Mouse (Mus musculus) cerebellum, postnatal 25 days (tissue): ENCODE data around the gene Xrra1.
"Not testable (repeated sequence)": the region's sequence is repeated elsewhere in the genome, so short reads cannot be mapped to it uniquely, and the experiment has no call there.

ENCODE experiments used
- DNase-seq, 2 experiments: peaks; one replicate each; pipeline ENCODE4 v3.0.0; 2021; ENCODE audit warnings: mixed read lengths in 2 of 2

The Xrra1 gene

GRCm38 (mm10) chr7:99858813-99859585, at the start of gene Xrra1:
Xrra1 (plus strand) TSS chr7:99859116.
- DNase-seq: peak; percentile 93 to 96

DNA sequence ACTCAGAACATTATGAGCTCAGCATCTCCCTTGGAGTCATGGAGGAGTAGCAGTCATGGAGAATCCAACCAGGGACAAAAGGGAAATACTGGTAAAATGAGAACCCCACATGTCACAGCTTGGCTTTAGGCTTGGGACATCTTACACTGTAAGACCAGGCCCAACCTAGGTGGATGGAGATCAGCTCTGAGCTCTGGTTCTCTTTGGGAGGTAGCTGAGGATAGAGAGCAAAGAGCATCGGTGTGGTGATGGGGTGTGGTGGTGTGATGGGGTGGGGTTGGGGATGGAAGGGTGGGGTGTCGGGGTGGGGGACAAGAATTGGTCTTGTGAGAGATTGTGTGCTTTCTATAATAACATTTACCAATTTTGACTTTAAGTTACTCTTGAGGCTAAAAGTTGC, 48.1 kb upstream of the Xrra1 start:
- DNase-seq: no peak

DNA sequence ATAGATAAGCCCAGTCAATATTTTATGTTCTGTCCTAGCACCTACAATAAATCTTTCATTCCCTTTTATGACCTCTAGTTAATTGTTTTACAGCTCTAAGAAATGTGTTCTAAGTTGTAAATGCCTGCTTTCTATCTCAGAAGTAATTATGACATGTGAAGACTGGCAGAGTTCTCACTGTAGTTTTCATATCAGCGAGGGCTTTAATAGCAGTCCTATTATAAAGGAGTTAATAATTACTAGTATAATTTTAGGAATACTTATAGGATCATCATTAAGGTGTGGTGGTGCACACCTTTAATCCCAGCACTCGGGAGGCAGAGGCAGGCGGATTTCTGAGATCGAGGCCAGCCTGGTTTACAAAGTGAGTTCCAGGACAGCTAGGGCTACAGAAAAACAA, 47.3 kb upstream of the Xrra1 start:
- DNase-seq: no peak

DNA sequence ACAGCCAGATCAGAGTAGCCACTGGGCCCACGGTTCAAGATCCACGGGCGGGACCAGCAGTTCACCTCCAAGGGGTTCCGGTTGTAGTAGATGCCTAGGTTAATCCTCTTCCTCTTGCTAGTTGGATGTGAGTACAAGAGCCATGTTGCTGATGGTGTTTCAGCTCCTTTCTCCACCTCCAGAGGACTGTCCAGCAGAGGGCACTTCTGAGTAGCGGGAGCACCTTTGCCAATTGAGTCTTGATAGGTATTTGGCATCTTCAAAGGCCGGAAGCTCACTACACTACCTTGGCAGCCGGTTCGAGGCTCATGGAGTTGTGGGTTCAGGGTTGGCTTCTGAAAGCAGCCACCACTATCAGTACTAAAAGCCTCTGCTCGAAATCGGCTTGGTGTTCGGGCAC, 45.5 kb upstream of the Xrra1 start:
- peak in 1 of 2 experiments; percentile 48 for DNase-seq

GRCm38 (mm10) chr7:99818181-99818725, 40.7 kb upstream of the Xrra1 start:
- not testable (repeated sequence) for DNase-seq

DNA sequence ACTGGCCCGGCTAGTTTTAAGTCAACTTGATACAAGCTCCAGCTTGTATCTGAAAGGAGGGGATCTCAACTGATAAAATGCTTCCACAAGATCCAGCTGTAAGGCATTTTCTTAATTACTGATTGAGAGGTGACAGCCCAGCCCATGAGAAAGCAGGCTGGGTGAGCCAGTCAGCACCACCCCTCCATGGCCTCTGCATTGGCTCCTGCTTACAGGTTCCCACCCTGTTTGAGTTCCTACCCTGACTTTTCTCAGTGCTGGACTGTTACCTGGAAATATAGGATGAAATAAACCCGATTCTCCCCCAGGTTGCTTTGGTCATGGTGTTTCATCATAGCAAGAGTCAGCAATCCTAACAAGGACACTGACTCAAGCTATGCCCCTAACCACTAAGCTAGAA, 37.0 kb upstream of the Xrra1 start:
- DNase-seq: no peak

GRCm38 (mm10) chr7:99822426-99822825, 36.5 kb upstream of the Xrra1 start:
- no peak for DNase-seq

DNA sequence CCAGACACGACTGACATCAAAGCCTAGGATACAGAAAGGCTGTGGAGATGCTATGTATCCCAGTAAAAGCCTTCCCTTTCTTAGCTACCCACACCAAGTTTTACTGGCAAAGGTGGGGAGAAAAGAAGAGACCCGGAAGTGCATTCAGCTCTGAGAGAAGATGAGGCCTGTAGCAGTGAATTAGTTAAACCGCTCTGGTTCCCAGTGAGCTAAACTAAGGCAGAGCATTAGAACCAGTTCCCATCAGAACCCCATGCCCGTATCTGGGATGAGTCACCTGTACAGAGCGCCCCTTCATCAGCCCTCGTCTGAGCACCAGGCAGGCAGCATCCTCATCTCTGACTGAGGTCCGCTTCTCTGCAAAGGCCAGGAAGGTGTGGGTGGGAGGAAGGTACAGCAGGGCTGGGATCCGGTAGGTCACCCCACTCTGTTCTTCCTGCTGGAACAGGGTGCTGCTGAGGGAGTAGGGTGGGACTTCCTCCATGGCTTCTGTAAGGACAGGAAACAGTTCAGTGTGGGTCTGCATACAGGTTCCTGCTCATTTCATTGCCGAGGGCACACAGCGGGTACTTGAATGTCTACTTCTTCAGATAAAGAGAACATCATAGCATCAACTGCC, 35.8 kb upstream of the Xrra1 start:
- no peak for DNase-seq

DNA sequence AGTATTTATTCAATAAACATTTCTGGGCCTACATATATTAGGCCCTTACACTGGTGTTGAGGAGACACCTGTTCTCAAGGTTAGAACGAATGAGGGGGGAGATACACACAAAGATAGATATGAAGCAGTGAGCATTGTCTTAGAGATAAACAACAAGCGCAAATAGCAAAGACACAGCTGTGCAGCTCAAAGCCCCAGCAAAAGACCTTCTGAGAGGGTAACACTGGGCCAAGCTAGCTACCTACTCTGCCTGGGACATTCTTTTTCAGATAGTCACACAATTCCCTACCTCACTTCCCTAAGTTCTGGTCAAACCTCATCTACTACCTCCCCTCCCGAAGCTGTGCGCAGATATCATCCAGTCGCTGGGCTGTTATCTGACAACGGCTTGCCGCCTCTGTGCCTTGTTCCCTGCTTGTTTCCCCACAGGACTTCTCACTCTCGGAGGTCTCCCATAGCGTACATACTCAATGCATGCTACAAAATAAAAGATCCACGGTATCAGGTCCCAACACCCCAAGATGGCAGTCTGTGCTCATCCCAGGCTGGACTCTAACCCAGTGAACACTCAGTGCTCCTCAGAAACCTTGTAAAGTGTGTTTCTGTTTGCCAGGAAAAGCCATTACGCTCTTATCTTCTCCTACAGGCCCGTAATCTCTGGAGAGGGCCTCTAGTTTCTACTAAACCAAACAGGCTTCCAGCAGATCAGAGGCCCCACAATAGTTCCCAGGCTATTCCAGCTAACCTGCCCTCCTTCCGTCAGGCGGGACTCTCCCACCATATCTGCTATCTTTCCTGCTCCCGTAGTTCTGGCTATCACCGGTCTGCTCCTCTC, 34.0 kb upstream of the Xrra1 start:
- DNase-seq: no peak

- DNase-seq: no peak
Measured at GRCm38 (mm10) chr7:99825511-99825910, 33.4 kb upstream of the Xrra1 start.

- no peak for DNase-seq
Measured at GRCm38 (mm10) chr7:99826096-99826495, 32.8 kb upstream of the Xrra1 start.

GRCm38 (mm10) chr7:99828083-99828570, 30.8 kb upstream of the Xrra1 start, which contains the start of gene Neu3:
Neu3 (minus strand) TSS chr7:99828417.
- peak; percentile 91 to 96 for DNase-seq

GRCm38 (mm10) chr7:99833115-99833845, 25.6 kb upstream of the Xrra1 start:
- DNase-seq: no peak

- DNase-seq: no peak
Measured at GRCm38 (mm10) chr7:99833846-99834222, 25.1 kb upstream of the Xrra1 start.

DNA sequence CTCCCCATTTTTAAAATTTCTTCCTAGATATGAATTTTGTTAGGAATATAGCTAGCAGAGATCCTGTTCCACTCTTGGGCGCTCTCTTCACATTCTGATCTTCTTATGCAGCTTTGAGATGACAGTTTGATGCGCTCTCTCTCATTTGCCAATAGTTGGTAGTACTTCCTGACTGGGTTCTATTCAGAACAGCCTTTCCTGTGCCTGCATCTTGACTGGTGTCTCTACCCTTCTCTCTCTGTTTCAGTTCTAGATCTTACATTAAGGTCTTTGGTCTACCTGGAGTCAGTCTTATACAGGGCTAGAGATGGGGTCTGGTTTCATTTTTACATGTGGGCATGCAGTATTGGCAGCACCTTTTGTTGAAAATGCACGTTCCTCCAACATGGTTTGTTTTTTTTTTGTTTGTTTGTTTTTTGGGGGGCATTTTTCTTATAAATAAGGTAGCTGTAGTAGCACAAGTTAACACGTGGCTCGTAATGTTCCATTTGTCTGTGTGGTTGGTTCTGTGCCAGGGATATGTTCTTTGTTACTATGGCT, 24.5 kb upstream of the Xrra1 start:
- no peak for DNase-seq

GRCm38 (mm10) chr7:99836781-99837180, 22.1 kb upstream of the Xrra1 start:
- no peak for DNase-seq

DNA sequence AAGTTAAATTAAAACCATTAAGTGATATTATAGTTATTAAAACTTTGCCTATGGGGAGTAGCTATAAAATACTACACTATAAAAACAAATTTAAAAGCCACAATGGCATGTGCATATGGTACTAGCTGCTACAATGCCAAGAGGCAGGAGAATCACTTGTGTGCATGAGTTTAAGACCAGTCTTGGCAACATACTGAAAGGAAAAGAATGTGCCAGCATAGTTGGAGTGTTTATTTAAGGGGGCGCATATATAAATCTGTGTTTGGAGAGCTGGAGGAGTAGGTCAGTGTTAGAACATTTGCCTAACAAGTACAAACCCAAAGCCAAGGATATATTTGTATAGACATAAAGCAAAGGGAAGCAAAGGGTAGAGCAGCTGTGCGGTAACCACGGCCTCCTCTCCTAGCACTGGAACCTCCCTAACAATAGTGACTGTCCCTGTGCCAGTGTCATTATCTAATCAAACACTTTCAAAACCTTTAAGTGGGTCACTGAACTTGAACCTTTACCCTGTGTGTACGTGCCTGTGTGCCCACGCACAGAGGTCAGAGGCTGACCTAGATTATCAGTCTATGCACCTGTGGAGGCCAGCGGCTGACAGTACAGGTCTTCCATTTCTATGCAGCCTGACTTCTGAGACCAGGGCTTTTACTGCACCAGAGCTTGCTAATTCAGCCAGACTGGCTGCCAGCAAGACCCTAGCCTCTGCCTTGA, 21.4 kb upstream of the Xrra1 start:
- no peak for DNase-seq

DNA sequence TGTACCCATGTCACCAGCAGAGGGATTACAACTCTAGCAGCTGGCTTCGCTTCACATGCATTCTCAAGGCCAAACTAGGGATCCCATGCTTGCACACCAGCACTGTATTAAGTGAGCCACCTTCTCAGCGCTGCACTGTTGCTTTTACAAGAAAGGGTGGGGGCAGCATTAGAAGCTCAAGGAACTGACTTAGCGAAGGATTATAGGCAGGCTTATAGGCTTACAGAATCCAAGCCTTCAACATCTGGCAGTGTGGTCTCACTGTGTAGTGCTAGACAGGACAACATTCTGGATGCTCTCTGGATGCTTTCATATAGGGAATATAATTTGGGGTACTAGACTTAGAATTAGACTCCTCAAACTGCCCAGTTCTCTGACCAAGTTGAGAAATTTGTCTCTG, 20.7 kb upstream of the Xrra1 start:
- no peak for DNase-seq

GRCm38 (mm10) chr7:99845533-99846236, 13.2 kb upstream of the Xrra1 start:
- DNase-seq: no peak

- no peak for DNase-seq
Measured at GRCm38 (mm10) chr7:99850534-99850933, 8.4 kb upstream of the Xrra1 start.

GRCm38 (mm10) chr7:99851121-99851520, 7.8 kb upstream of the Xrra1 start:
- DNase-seq: no peak
